Mouse (Mus musculus) CH12.LX (cell line): ENCODE results near the gene Snupn. TPM values are rescaled to one million over a fixed set of nuclear protein-coding genes. Genes with fewer than 3 reads are reported as not detected.

ENCODE experiments used
- DNase-seq: peaks from one replicate; pipeline ENCODE4 v3.0.0-alpha.2; 2013; ENCODE audit errors: extremely low read depth
- H3K27ac ChIP-seq: 2 replicates; pipeline ENCODE4 v1.5.1; 2012; ENCODE audit warnings: low read depth, mild to moderate bottlenecking, control low read depth, moderate library complexity; ENCODE audit not compliant: insufficient read depth
- H3K27me3 ChIP-seq: replicated peaks from 2 replicates; pipeline ENCODE3; 2012; ENCODE audit warnings: inconsistent platforms
- H3K36me3 ChIP-seq, 2 experiments: replicated peaks in 1 of 2; 2 replicates each; pipeline versions ENCODE3 to v1.6.1; 2012; ENCODE audit warnings: inconsistent platforms in 1 of 2, low read length in 1 of 2, mild to moderate bottlenecking in 1 of 2, mixed read lengths in 1 of 2, moderate library complexity in 1 of 2; ENCODE audit not compliant: control insufficient read depth in 1 of 2, insufficient read depth in 1 of 2
- H3K4me1 ChIP-seq, 2 experiments: 2 replicates each; pipeline ENCODE4 v1.6.1; 2012; ENCODE audit warnings: inconsistent platforms in 1 of 2, moderate library complexity in 1 of 2; ENCODE audit not compliant: insufficient read depth in 2 of 2, control insufficient read depth in 1 of 2
- H3K4me2 ChIP-seq: 2 replicates; pipeline ENCODE4 v1.6.1; 2012; ENCODE audit warnings: low read depth, mild to moderate bottlenecking, control low read depth; ENCODE audit not compliant: poor library complexity, insufficient read depth, severe bottlenecking
- H3K4me3 ChIP-seq, 3 experiments: fragments of 150-350 bp in 1 of 3; sonication (generic) in 1 of 3; replicated peaks in 1 of 3; 2 replicates each; pipeline versions ENCODE3 to v1.5.1; 2011 to 2012; ENCODE audit warnings: low read depth in 2 of 3, low read length in 2 of 3, mild to moderate bottlenecking in 2 of 3, moderate library complexity in 2 of 3, control low read depth in 1 of 3, improper control_type of control experiment in 1 of 3, inconsistent platforms in 1 of 3, mixed read lengths in 1 of 3; ENCODE audit not compliant: poor library complexity in 1 of 3
- H3K79me2 ChIP-seq: replicated peaks from 2 replicates; pipeline ENCODE4 v1.6.1; 2012; ENCODE audit warnings: mild to moderate bottlenecking, moderate library complexity; ENCODE audit not compliant: control insufficient read depth, poor library complexity, insufficient read depth, severe bottlenecking; ENCODE audit errors: extremely low read depth
- H3K9ac ChIP-seq: 2 replicates; pipeline ENCODE4 v1.6.1; 2012; ENCODE audit warnings: low read depth, mild to moderate bottlenecking, control low read depth, moderate library complexity; ENCODE audit not compliant: insufficient read depth
- H3K9me3 ChIP-seq: replicated peaks from 2 replicates; pipeline ENCODE3; 2012; ENCODE audit warnings: low read length, inconsistent platforms, mixed read lengths
- CHD1 ChIP-seq: IDR thresholded peaks from 2 replicates; pipeline ENCODE4 v1.6.1; 2012; ENCODE audit warnings: low read depth, low read length, improper control_type of control experiment, inconsistent platforms
- CTCF ChIP-seq, 2 experiments: IDR thresholded peaks in 1 of 2; conservative IDR thresholded peaks in 1 of 2; 2 replicates each; pipeline ENCODE4 v1.5.1; 2011 to 2012; ENCODE audit warnings: low read depth in 2 of 2, low read length in 2 of 2, improper control_type of control experiment in 1 of 2, inconsistent platforms in 1 of 2, mild to moderate bottlenecking in 1 of 2, moderate library complexity in 1 of 2
- ELF1 ChIP-seq: IDR thresholded peaks from 2 replicates; pipeline ENCODE4 v1.6.1; 2014; ENCODE audit warnings: low read depth, mild to moderate bottlenecking, inconsistent platforms, low read length, improper control_type of control experiment
- ETS1 ChIP-seq: conservative IDR thresholded peaks from 2 replicates; pipeline ENCODE4 v1.6.1; 2012; ENCODE audit warnings: low read depth, mild to moderate bottlenecking, inconsistent platforms, low read length, improper control_type of control experiment, moderate library complexity
- GABPA ChIP-seq: IDR thresholded peaks from 2 replicates; pipeline ENCODE4 v1.6.1; 2012; ENCODE audit warnings: low read depth, low read length, improper control_type of control experiment, inconsistent platforms; ENCODE audit not compliant: insufficient replicate concordance
- KAT2A ChIP-seq: IDR thresholded peaks from 2 replicates; pipeline ENCODE4 v1.6.1; 2012; ENCODE audit warnings: low read length, improper control_type of control experiment, inconsistent platforms; ENCODE audit not compliant: insufficient replicate concordance
- MAFK ChIP-seq: IDR thresholded peaks from 2 replicates; pipeline ENCODE4 v1.6.1; 2011; ENCODE audit warnings: low read length, improper control_type of control experiment; ENCODE audit not compliant: insufficient replicate concordance
- MAX ChIP-seq: IDR thresholded peaks from 2 replicates; pipeline ENCODE4 v1.6.1; 2011; ENCODE audit warnings: low read length, improper control_type of control experiment
- MEF2A ChIP-seq: IDR thresholded peaks from 2 replicates; pipeline ENCODE4 v1.6.1; 2014; ENCODE audit warnings: low read depth, mild to moderate bottlenecking, inconsistent platforms, low read length, improper control_type of control experiment, borderline replicate concordance
- MYC ChIP-seq: IDR thresholded peaks from 2 replicates; pipeline ENCODE4 v1.6.1; 2011; ENCODE audit warnings: low read depth, mild to moderate bottlenecking, improper control_type of control experiment, low read length
- NELFE ChIP-seq: IDR thresholded peaks from 2 replicates; pipeline ENCODE4 v1.6.1; 2011; ENCODE audit warnings: low read depth, low read length, improper control_type of control experiment
- PAX5 ChIP-seq: IDR thresholded peaks from 2 replicates; pipeline ENCODE4 v1.6.1; 2012; ENCODE audit warnings: low read length, inconsistent platforms, mixed read lengths
- POLR2A ChIP-seq: IDR thresholded peaks from 2 replicates; pipeline ENCODE4 v1.6.1; 2011; ENCODE audit warnings: low read depth, mild to moderate bottlenecking, improper control_type of control experiment, low read length
- RAD21 ChIP-seq: IDR thresholded peaks from 2 replicates; pipeline ENCODE4 v1.6.1; 2011; ENCODE audit warnings: low read depth, mild to moderate bottlenecking, low read length, improper control_type of control experiment, moderate library complexity
- SMC3 ChIP-seq: IDR thresholded peaks from 2 replicates; pipeline ENCODE4 v1.6.1; 2011; ENCODE audit warnings: low read depth, low read length, improper control_type of control experiment
- UBTF ChIP-seq: IDR thresholded peaks from 2 replicates; pipeline ENCODE4 v1.6.1; 2012; ENCODE audit warnings: low read depth, mild to moderate bottlenecking, inconsistent platforms, low read length, improper control_type of control experiment, moderate library complexity
- USF1 ChIP-seq: IDR thresholded peaks from 2 replicates; pipeline ENCODE4 v1.6.1; 2014; ENCODE audit warnings: low read depth, mild to moderate bottlenecking, inconsistent platforms, low read length, improper control_type of control experiment
- ZMIZ1 ChIP-seq: IDR thresholded peaks from 2 replicates; pipeline ENCODE4 v1.6.1; 2012; ENCODE audit warnings: low read depth, mild to moderate bottlenecking, inconsistent platforms, low read length, improper control_type of control experiment
- ZNF384 ChIP-seq: IDR thresholded peaks from 2 replicates; pipeline ENCODE4 v1.6.1; 2012; ENCODE audit warnings: low read depth, low read length, improper control_type of control experiment, inconsistent platforms
- dilution Hi-C: fragments of 300-500 bp; cut with MboI; formaldehyde crosslinking; loops from 2 replicates; pipeline ENCODE4 v1.14.3; 2020; ENCODE audit warnings: low sequenced_read_pairs; ENCODE audit not compliant: extremely low pct_unique_long_range_greater_than_20kb, extremely low pct_ligation_motif_present
- in situ Hi-C: fragments of 300-500 bp; cut with MboI; formaldehyde crosslinking; loops from 3 replicates; pipeline ENCODE4 v1.14.3; 2019; ENCODE audit warnings: low sequenced_read_pairs, low pct_ligation_motif_present, low pct_unique_long_range_greater_than_20kb, mixed read lengths
- polyA plus RNA-seq: library from polyadenylated mRNA; unstranded; fragments of >175 nt; gene quantifications from 2 replicates; pipeline ENCODE4 v1.2.1, GENCODE M21; 2012; ENCODE audit warnings: low read depth; ENCODE audit not compliant: insufficient read length
- total RNA-seq, 2 experiments: library from RNA; depleted of rRNA; stranded (reverse); fragments of 300-350 nt in 1 of 2; fragments of >200 nt in 1 of 2; gene quantifications; 2 replicates each; pipeline ENCODE4 v1.2.3; 2012 to 2014

Snupn gene
- total and polyA plus RNA-seq, 3 experiments, result 18.3 to 25.1 (median 21.2) TPM

GRCm38 (mm10) chr9:56973960-56974524 is 23.4 kb downstream of the Snupn start:
- Histone ChIP-seq H3K4me3 (no peak overlapping the region), H3K36me3 (peaks cover 21 to 68% of the 10 kb centered on the region in 2 experiments), H3K4me1 (peaks cover 0 to 7% of the 10 kb centered on the region in 2 experiments; a peak in 1 of 4 replicates), H3K27me3 (no peaks in the 10 kb centered on the region), H3K9me3 (no peaks in the 10 kb centered on the region), H3K9ac (no peak overlapping the region), H3K27ac (no peak overlapping the region), H3K4me2 (no peak overlapping the region), H3K79me2 (no peaks in the 10 kb centered on the region)
- in situ Hi-C loops, result no loop called here
- no peak for DNase-seq
- TF ChIP-seq PAX5 (no peak), MAFK (no peak), RAD21 (no peak), MAX (no peak), NELFE (no peak), USF1 (no peak), ETS1 (no peak)
- dilution Hi-C loops, result no loop called here

DNA sequence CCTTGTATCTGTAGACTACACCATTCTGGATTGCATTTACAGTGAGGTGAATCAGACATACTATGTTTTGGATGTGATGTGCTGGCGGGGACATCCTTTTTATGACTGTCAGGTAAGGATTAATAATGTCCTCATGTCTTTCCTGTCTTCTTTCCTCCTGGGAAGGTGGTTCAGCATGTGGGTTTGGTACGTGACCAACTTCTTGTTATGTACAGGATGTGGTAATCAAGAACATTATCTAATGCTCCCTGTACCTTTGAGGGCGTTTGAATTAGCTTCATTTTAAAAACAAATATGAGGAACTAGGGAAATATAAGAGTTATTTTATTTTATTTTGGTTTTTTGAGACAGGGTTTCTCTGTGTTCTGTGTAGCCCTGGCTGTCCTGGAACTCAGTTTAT is 24.5 kb downstream of the Snupn start:
- Histone ChIP-seq H3K79me2 (no peaks in the 10 kb centered on the region), H3K4me2 (no peak overlapping the region), H3K36me3 (peaks cover 19 to 66% of the 10 kb centered on the region in 2 experiments), H3K9ac (no peak overlapping the region), H3K9me3 (no peaks in the 10 kb centered on the region), H3K27ac (no peak overlapping the region), H3K4me1 (peaks cover 0 to 7% of the 10 kb centered on the region in 2 experiments; a peak in 1 of 4 replicates), H3K27me3 (no peaks in the 10 kb centered on the region), H3K4me3 (no peak overlapping the region)
- TF ChIP-seq POLR2A (no peak), MYC (no peak), ELF1 (no peak), UBTF (no peak), ZMIZ1 (no peak), GABPA (no peak), ZNF384 (no peak), CTCF (conservative IDR thresholded peaks at IDR 0.05 in 1 of 2, IDR thresholded peaks at IDR 0.05 in 1 of 2; ENCODE audit: low read depth in 2 of 2, low read length in 2 of 2) (no peak), CHD1 (no peak), SMC3 (no peak), MEF2A (no peak), MAFK (no peak), KAT2A (no peak)
- in situ Hi-C loops, result no loop called here
- dilution Hi-C loops, result no loop called here
- DNase-seq, result no peak
